Mouse (Mus musculus) urinary bladder, postnatal 36 days (tissue): ENCODE results near the gene Sh2d6.
"Not testable (repeated sequence)": the region's sequence is repeated elsewhere in the genome, so short reads cannot be mapped to it uniquely, and the experiment has no call there.

Source experiments
- DNase-seq, 2 experiments: peaks; one replicate each; pipeline ENCODE4 v3.0.0; 2022; ENCODE audit warnings: low spot score in 2 of 2, mixed read lengths in 1 of 2

Gene Sh2d6

DNA sequence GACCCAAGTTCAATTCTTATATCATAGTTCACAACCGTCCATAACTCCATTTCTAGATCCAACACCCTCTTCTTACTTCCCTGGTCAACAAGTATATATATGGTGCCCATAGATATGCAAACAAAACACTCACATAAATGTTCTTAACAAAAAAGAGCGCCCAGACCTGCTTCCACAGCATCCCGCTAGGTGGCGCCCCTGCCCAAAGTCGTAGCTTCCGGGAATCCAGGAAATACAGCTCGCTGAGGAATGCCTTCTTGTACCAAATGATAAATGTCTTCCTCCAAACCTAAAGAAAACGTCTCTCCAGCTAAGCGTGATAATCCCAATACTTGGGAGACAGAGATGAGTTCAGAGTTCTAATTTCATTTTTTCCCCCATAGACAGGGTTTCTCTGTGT lies 13.7 kb upstream of the Sh2d6 start:
- peak; percentile 76 to 87 for DNase-seq

DNA sequence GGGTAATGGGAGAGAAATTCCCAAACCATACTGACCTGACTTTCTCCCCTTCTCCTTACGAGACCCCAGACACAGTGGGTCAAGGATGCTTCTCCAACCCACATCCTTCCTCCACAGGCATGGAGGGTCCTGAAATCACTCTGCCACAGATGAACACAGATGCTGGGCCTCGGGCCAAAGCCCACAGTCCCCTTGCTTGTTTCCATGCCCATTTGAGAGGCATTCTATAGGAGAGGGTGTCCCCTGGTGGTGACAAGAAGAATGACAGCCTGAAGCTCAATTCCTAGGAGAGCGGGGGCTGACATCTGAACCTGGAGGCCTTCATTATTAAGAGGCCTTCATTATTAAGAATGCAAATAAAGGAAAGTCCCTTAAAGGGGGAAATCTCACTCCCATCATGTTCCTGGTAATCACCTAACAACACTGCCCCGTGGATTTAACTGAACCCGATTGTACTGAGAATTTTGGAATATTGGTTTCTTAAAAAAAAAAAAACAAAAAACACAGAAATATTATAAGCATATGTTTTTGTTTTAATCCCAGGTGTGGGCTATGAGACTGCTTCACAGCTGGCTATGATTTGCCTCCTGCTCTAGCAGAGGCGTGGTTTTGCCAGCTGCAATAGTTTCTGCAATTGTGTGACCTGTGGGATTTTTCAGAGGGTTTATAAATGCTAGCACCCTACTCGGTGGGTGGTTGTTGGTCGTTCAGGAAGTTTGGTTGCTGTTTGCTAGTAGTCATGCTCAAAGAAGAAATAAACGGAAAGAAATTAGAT lies 12.7 kb upstream of the Sh2d6 start:
- peak in 1 of 2 experiments; percentile 49 for DNase-seq

DNA sequence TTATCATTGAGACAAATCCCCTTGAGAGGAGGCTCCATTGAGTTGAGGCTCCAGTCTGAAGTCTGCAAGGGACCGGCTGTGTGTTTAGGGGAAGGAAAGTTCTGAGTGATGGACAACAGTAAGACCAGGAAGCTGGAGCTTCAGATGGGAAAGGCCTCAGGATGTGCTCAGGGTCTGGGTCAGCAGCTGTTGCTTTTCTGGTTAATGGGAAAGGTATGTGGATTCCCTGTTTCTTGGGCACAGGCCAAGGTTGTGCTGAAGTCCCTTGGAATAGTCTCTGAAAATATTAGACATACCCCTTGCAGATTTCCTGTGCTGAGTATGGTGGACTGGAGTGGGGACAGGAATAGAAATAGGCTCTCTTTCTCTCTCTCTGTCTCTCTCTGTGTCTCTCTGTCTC lies 12.0 kb upstream of the Sh2d6 start:
- DNase-seq: not testable (repeated sequence)

DNA sequence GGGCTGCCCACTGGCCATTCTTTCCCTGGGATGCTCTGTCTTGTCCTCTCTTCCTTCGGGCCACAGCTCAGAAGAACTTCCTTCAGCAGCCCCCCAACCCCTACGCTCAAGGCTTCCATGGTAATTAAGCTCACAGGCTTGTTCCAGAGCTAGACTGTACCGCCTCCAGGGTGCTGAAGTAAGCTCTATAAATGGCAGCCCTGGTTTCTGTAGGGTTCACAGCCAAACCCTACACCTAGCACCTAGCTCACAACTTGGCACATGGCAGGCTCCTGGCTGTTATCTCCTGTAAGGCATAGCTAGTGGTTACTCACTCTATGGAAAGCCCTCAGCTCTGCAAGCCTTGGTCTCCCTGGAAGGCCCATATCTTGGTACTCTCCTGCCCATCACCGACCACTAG lies 11.1 kb upstream of the Sh2d6 start:
- no peak for DNase-seq

DNA sequence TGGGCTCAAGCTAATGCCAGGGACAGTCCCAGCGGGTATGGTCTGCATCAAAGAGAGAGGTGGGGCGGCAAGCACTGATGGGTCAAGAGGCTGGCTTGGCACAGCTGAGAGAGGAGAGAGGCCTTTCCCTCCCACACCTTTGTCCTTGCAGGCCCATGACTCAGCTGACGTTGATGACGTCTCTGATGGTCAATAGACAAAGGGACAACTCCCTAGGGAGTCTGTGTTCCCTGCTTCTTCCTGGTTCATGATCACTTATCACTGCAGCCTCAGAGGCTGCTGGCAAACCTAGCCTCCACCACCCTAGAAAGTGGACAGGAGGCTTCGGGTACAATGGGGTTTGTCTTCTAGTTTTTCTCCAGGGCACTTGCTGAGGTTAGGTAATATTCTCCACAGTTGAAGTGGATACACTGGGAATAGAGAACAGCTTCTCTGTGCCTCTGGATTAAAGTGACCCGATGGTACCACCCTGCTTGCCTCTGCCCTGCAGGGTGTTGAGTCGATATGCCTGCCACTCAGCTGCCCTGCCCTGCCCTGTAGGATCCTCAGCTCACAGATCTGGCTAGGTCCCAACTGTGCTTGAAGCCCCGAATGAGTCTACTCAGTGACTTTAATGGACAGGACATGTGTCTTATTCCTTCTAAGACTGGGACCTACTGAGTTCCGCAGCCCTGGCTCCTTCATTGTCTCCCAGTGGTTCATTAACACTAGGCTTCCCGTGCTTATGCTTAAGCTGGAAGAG lies 7.1 kb upstream of the Sh2d6 start:
- peak in 1 of 2 experiments; percentile 67 for DNase-seq

DNA sequence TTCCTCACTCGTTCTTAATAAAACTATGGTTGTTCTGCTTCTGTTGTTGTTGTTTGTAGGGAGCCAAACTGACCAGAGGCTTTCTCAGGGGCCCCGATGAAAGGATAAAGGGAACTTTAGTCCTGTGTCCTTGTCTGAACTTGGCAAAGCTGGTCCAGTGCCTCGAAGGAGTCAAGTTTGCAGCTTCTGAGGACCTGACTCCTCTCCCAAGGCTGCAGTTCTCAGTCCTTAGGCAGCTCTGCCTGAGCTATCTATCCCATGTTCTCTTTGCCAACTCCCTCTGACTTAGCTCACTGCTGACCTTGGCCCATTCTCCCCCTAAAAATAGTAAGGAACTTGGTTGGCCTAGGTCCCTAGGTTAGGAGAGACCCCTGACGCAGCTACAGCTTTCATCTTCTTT lies 5.6 kb upstream of the Sh2d6 start:
- no peak for DNase-seq

DNA sequence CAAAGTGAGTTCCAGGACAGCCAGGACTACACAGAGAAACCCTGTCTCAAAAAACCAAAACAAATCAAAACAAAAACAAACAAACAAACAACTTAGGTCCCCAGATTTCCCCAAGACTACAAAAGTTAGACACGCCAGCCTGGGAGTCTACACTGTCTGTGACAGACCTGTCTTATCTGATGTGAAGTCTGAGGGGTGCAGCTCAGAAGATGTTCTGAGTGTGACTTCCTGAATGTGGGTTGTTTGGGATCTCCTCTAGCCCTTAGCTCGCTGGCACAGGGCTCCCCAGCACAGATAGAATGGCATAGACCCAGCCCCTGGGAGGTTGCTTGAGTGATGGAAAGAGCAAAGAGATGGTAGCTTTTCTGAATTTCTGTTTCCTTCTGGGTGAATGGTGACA lies 2.7 kb upstream of the Sh2d6 start:
- no peak for DNase-seq

DNA sequence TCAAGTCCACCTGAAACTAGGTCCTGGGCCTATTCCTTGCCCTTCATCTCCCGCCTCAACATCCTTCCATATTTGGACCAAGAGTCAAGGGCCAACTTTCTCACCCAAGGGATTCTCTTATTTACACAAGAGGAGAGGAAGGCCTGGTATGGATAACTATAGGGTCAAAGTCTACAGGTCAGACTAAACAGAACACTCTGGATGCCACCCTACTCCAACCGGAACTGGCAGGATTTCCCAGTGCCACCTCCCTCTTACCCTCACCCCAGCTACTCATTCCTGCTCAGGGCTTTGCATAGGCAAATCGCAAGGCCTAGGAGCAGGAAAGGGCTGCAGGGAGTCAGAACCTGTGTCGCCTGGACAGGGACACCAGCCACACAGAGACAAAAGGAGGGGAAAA lies 1.7 kb upstream of the Sh2d6 start:
- no peak for DNase-seq

DNA sequence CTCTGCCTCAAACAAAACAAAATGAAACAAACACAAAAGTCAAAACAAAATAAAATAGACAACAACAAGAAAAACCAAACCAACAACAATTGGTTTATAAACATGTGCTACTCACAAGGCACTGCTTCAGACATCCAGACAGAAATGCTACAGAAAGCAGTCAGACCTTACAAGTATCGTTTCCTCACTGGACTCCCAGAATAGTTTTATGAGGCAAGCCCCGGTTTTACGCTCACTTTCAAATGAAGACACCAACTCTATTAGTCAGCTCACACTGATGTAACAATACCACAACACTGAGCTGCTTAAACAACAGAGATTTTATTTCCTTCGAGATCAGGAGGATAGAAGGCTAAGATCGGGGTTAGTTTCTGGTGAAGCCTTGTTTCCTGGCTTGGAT lies 781 bp upstream of the Sh2d6 start:
- no peak for DNase-seq

DNA sequence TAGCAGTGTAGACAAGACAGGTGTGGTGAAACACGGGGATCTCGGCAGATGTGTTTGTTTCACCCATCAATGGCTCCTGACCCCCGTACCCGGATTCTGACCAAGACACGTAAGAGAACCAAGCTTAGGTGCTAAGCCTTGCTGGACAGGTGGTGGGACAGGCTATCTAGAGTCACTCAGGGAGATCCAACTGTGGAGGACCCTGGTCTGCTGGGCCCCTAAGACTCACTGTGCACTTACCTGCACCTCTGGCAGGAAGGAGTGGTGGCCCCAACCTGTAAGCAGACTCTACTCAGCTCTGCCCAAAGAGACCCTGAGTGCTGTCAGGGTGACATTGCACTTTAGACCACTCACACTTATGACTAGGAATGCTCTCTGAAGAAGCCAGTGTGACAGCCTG lies 603 bp downstream of the Sh2d6 start:
- no peak for DNase-seq

DNA sequence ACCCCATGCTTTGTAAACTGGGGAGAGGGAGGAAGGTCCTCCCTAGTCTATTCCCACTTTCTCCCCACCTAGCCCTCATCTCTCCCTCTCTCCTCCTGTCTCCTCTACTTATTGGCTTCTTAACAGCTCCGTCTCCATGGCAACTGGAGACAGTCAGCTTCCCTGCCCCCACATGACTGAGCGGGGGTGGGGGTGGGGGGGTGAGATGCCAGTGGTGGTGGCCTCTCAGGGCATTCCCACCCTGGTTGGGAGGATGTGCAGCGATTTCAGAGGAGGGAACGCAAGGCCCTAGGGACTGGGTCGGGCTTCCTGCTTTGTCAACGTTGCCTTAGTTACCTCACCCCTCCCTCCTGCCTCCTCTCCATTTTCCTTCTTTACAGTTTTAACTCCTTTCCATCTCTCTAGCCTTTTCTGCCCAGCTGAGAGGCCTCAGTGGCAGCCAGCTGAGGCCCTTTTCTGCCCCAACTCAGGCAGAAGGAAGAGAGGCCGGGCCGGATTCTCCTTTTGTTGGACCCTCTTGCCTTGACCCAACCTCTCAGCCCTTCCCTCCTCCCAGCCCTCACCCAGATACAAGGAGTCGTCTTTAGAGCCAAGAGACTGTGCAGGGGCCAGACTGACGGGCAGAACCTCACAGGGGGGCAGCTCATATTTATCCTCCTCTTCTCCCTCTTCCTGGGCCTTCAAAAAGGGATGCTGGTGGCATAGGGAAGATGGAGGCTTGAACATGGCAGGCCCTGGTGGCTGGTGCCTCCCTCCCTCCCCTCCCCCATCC lies 1.4 kb downstream of the Sh2d6 start:
- no peak for DNase-seq

DNA sequence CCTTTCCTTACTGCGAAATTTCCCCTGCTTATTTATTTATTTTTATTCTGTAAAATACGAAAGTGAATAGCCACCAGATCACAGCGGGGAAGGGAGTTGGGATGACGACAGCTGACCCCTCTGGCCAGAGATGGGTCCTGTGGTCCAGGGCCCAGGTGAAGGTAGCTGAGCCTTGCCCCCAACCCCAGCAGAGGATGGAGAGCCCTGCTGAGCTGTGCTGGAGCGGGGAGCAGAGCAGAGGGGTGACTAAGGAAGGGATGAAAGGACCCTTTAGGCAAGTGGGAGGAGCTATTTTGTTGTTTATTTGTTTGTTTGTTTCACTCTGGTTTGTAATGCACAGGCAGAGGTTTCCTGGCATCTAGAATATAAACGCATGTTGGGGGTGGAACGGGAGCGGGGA lies 2.2 kb downstream of the Sh2d6 start:
- DNase-seq: no peak

DNA sequence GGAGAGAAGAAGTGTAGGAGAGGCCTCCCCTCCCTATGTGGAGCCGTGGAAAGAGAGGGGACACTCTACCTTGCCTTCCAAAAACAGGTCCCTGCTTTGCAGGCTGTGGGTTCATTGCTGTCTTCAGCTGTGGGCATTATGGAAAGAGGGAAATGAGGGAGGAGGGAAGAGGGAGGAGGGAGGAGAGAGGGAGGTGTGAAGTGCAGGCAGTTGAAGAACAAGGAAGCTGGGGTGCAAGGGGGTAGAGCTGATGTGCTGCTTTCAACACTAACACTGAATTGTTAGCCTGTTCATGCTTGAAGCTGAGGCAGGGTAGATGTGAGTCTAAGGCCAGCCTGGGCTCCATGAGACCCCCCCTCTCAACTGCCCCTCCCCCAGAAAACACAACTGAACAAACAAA lies 2.7 kb downstream of the Sh2d6 start:
- DNase-seq: no peak

DNA sequence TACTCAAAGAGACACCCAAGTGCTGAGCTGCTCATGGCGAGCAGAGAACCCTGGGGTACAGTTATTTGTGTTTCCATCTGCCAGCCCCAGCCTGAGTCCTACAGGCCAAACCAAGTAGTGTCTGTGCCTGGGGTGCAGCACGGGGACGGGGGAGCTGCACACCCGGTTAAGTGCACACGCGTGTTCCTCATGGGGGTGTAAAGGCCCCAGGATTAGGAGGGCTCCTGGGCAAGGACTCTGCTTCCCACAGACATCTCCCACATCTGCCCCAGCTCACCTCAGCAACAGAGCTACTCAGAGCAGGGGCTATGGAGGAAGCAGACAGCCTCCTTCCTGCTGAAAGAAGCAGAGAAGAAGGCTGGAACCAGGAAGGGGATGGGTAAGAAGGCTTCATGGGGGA lies 5.9 kb downstream of the Sh2d6 start:
- no peak for DNase-seq

DNA sequence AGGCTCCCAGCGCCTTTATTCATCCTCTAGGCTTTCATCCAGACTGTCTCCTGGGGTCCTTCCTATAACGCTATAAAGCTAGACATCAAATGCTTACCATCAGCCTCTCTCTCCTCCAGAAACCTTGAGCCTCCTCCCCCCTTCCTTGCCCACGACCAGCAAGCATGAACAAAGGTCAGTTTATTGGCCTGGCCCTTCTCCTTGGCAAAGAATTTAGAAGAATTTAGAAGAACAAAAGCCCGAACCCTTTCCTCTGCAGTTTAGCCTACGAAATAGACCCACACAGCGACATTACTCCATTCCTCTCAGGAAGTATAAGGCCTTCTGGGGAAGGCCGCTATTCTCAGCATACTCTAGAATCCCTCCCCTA lies 8.5 kb downstream of the Sh2d6 start:
- no peak for DNase-seq

DNA sequence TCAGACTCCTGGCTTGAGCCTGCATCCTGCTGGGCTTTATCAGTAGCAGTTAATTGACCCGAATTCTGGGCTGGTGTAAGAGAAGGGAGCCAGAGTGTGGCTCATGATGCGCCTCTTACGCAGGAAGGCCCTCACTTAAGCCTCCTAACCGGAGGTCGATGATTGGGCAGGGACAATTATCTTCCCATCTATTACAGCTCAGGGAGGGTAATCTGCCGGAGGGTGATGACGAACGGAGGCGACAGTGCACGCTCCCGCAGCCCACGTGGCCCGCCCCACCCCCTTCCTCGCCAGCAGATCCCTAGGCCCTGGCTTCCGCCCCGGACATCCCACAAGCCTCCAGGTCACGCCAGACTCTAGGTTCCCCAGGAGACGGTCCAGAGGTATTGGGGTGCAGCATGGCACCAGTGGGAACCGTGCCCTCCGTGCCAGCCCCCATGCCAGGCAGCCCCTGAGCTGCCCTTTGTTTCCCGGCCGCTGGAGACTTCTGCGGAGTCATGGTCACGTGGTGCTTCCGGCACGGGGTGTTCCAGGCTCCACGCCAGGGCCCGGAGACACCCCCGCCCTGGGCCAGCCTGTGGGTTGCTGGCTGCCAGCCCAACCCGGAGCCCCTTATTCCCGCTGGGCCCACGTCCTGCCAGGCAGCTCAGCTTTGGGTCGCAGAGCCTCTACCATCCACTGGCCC lies 9.0 kb downstream of the Sh2d6 start:
- DNase-seq: peak; percentile 76 to 89

DNA sequence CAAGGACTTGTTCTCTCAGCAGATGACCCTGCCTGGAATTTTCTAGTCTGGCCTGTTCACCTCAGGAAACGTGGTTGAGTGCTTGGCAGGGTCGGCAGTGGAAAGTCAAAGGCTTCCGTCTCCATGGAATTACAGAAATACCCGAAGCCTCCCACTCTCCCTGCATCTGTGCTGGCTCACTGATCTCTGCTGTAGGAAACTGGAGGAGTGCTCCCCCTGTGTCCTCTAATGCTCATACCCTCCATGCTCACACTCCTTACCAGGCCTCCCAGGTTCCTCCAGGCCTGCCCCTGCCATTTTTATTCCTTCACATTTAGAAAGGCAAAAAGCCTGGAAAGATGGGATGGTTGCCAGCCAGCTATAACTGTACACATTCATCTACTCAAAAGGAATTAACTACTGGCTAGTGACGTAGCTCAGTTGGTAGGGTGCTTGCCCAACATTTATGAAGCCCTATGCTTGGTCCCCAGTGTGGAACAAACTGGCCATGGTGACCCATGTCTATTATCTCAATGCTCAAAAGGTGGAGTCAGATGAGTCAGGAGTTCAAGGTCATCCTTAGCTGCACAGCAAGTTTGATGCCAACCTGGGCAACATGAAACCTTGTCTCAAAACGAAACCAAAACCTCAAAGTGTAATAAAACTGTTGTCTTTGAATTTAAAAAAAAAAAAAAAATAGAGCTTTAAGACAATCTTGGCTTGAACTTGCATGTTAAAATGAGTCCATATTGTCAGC lies 10.7 kb downstream of the Sh2d6 start:
- DNase-seq: no peak

DNA sequence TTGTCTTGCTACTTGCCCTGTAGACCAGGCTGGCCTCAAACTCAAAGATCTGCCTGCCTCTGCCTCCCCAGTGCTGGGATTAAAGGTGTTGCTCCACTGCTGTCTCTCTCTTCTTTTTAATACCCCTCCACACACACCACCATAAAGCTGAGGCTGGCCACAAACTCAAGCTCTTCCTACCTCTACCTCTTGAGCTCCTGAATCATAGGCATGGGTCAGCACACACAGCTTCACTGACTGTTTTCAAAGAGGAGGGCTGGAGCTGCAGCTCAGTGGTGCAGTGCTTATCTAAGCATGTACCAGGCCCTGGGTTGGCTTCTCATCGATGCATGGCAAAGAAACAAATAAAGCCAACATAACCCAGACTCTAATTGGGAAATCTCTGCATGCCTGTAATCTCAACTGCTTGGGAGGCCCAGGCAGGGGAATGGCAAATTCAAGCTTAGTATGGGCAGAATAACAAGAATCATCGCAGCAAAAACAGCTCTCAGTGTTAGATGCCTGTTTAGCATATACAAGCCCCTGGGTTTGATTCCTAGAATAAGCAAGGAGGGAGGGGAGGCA lies 11.6 kb downstream of the Sh2d6 start:
- DNase-seq: no peak

DNA sequence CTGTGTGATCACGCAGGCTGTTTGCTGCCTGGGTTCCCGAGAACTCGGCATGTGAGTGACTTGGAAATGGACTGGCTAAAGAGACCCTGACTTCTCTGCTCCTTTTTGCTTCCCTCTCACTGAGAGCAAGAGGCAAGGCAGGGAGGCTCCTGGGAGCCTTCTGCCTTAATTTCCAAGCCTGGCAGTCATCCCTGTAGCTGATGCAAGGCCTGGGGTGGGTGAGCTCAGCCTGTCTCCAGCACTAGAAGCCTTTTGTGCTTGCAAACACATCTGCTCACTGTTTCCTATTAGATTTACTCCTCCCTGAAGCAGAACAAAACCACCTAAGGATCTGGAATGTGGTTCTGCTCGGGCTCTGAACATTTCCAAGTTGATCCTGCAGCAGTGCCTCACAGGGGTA lies 12.9 kb downstream of the Sh2d6 start:
- DNase-seq: peak in 1 of 2 experiments; percentile 50

DNA sequence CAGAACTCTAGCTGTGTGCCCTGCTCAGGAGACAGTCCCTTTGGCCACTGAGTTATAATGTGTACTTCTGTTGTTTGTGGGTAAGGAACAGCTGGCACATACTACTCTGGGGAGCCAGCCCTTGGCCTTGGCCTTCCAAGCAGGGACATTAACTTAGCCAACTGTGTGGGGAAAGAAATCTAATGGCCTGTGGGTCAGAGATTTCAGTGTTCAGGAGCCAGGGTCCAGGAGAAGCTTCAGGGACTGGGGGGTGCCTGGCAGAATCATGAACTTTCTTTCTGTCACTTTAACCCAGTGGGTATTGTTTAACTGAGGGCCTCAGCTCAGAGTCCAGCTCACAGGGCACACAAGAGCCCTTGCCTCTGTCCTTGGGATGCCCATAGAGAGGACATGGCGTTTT lies 15.4 kb downstream of the Sh2d6 start:
- no peak for DNase-seq

DNA sequence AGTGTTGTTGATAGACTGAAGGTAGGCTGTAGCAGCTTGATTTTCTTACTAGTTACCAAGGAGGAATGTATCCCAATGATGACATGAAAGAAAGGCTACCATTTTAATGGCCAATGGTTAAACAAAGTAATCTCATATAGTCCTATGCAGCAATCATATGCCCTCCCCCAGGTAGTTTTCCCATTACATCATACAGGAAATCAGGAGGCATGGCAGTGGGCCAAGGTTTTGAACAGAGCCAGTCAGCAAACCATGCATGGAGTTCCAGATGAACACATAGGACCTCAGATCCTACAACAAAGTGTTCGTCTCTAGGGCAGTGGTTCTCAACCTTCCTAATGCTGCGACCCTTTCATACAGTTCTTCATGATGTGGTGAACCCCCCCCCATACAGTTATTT lies 17.6 kb downstream of the Sh2d6 start:
- peak in 1 of 2 experiments; percentile 62 for DNase-seq
